Mouse (Mus musculus) spleen, adult 2 months (tissue): ENCODE data around the gene Trpc5os.

Experiments
- CTCF ChIP-seq: fragments of 200-500 bp; IDR thresholded peaks from 2 replicates; pipeline ENCODE4 v1.5.1; 2011; ENCODE audit warnings: mild to moderate bottlenecking, inconsistent platforms; ENCODE audit not compliant: insufficient read depth, insufficient read length, insufficient replicate concordance; ENCODE audit errors: extremely low read depth
- POLR2A ChIP-seq: fragments of 200-500 bp; IDR thresholded peaks from 2 replicates; pipeline ENCODE4 v1.6.1; 2011; ENCODE audit warnings: low read depth, low read length, inconsistent platforms

DNA sequence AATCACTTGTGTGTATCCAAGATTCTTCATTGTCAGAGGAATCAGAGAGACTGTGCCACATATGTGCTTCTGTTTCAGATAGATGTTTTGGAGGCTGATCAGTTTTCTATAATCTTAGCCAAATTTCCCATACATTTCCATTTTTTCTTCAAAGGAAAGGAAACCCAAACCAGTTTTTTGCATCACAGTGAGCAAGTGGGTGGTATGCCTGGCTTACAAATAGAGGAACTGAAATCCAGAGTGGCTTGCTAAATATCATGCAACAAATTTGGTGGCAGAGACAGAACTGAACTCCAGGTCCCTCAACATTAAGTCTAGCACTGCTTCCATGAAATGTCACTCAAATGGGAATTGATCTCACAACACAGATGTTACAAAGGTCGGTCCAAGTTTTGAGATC lies 35.3 kb upstream of the Trpc5os start:
- no peak for TF ChIP-seq CTCF
- TF ChIP-seq POLR2A = no peak
